Mouse (Mus musculus) gastrocnemius, postnatal 4 days (tissue): Measurements from ENCODE around the gene Ddx28. TPM values are rescaled to one million over a fixed set of nuclear protein-coding genes. Genes with fewer than 3 reads are reported as not detected.
A peak's percentile ranks its signal among the peaks of the same experiment; 100 is the strongest.

Source experiments
- DNase-seq, 2 experiments: peaks; one replicate each; pipeline ENCODE4 v3.0.0; 2021 to 2022; ENCODE audit warnings: low spot score in 2 of 2, mixed read lengths in 2 of 2
- long read RNA-seq, 2 experiments: library from polyadenylated mRNA; stranded (forward); transcript quantifications; one replicate each; pipeline ENCODE4 v2.0.0; 2021
- total RNA-seq, 2 experiments: library from RNA; stranded (reverse); gene quantifications; 2 replicates each; pipeline ENCODE4 v1.2.3; 2021

Gene Ddx28
- 10 to 100 TPM; 10.8 to 11.7 TPM for total RNA-seq
- long read RNA-seq, experiment 1, transcript Ddx28-201 (1 exons, 2,262 nt): major isoform, 26 of 26 reads
- long read RNA-seq, experiment 1, partial matches to known transcripts: 0 of 26 reads
- long read RNA-seq, experiment 1, other reads (novel, unspliced or antisense): 0 of 26 reads
- long read RNA-seq, experiment 2, transcript Ddx28-201 (1 exons, 2,262 nt): major isoform, 25 of 25 reads
- long read RNA-seq, experiment 2, partial matches to known transcripts: 0 of 25 reads
- long read RNA-seq, experiment 2, other reads (novel, unspliced or antisense): 0 of 25 reads

GRCm38 (mm10) chr8:106011643-106011986, at the start of gene Ddx28:
Ddx28 (minus strand) TSS chr8:106011882.
- no peak for DNase-seq

- DNase-seq: no peak
These were observed 48.8 kb upstream of the Ddx28 start for GRCm38 (mm10) chr8:106060521-106060920.

- peak in 1 of 2 experiments; percentile 52 for DNase-seq
These were observed 48.1 kb upstream of the Ddx28 start for GRCm38 (mm10) chr8:106059613-106060371.

- peak; percentile 92 to 97 for DNase-seq
These were observed 47.3 kb upstream of the Ddx28 start, which contains the start of gene Nfatc3 for GRCm38 (mm10) chr8:106058731-106059612. Nfatc3 (plus strand) TSS chr8:106058840.

GRCm38 (mm10) chr8:106056455-106056982, 44.8 kb upstream of the Ddx28 start:
- DNase-seq: no peak

GRCm38 (mm10) chr8:106055038-106055437, 43.4 kb upstream of the Ddx28 start:
- DNase-seq: no peak

GRCm38 (mm10) chr8:106054190-106054811, 42.6 kb upstream of the Ddx28 start:
- DNase-seq: no peak

GRCm38 (mm10) chr8:106052510-106053089, 40.9 kb upstream of the Ddx28 start:
- no peak for DNase-seq

GRCm38 (mm10) chr8:106051068-106051467, 39.4 kb upstream of the Ddx28 start:
- no peak for DNase-seq

GRCm38 (mm10) chr8:106049840-106050239, 38.2 kb upstream of the Ddx28 start:
- DNase-seq: no peak

- no peak for DNase-seq
These were observed 36.4 kb upstream of the Ddx28 start for GRCm38 (mm10) chr8:106047854-106048630.

GRCm38 (mm10) chr8:106046872-106047559, 35.3 kb upstream of the Ddx28 start:
- DNase-seq: no peak

GRCm38 (mm10) chr8:106044151-106044550, 32.5 kb upstream of the Ddx28 start:
- DNase-seq: peak in 1 of 2 experiments; percentile 61

GRCm38 (mm10) chr8:106043055-106043454, 31.4 kb upstream of the Ddx28 start:
- no peak for DNase-seq

GRCm38 (mm10) chr8:106040218-106040617, 28.5 kb upstream of the Ddx28 start:
- DNase-seq: no peak

GRCm38 (mm10) chr8:106039605-106040004, 27.9 kb upstream of the Ddx28 start:
- no peak for DNase-seq

GRCm38 (mm10) chr8:106038721-106039120, 27.0 kb upstream of the Ddx28 start:
- no peak for DNase-seq

GRCm38 (mm10) chr8:106022483-106022882, 10.8 kb upstream of the Ddx28 start:
- peak; percentile 54 to 67 for DNase-seq

- no peak for DNase-seq
These were observed 6.4 kb upstream of the Ddx28 start for GRCm38 (mm10) chr8:106018039-106018438.
